Mouse (Mus musculus): ENCODE measurements around the gene Lrrc4. TPM values are rescaled to one million over a fixed set of nuclear protein-coding genes. Genes with fewer than 3 reads are reported as not detected.

Gene Lrrc4
- total and polyA plus RNA-seq, 2 experiments = 0.10 TPM; not detected in 1

- TF ChIP-seq POLR2A (IDR thresholded peaks at IDR 0.05; ENCODE audit: extremely low read depth, insufficient read depth, low read length) = no peak
- TF ChIP-seq CTCF (IDR thresholded peaks at IDR 0.05; ENCODE audit: low read depth, low read length) = no peak
- H3K79me2 ChIP-seq (ENCODE audit: control insufficient read depth, insufficient read depth, low read length) = no peaks in the 10 kb centered on the region
- H3K4me1 ChIP-seq (ENCODE audit: control insufficient read depth, insufficient read depth, low read length) = no peaks in the 10 kb centered on the region
- H3K4me3 ChIP-seq (ENCODE audit: insufficient read depth, low read depth, low read length) = no peak overlapping the region
- no peak overlapping the region for H3K27ac ChIP-seq (replicated peaks; ENCODE audit: insufficient read depth, low read depth, low read length)
- H3K36me3 ChIP-seq (ENCODE audit: control insufficient read depth, insufficient read depth, low read length) = no peaks in the 10 kb centered on the region
- H3K27me3 ChIP-seq (ENCODE audit: control insufficient read depth, insufficient read depth, low read length) = no peaks in the 10 kb centered on the region
- WGBS = 97% methylated on average over 3 of the region's 3 CpGs
- H3K9ac ChIP-seq (ENCODE audit: low read depth, low read length) = no peak overlapping the region
- no peak for DNase-seq (ENCODE audit: extremely low read depth, low read depth, low spot score)
Observed at GRCm38 (mm10) chr6:28866206-28866605, 34.7 kb upstream of the Lrrc4 start.

GRCm38 (mm10) chr6:28865112-28865511 is 33.6 kb upstream of the Lrrc4 start:
- TF ChIP-seq CTCF (IDR thresholded peaks at IDR 0.05; ENCODE audit: low read depth, low read length) (no peak), POLR2A (IDR thresholded peaks at IDR 0.05; ENCODE audit: extremely low read depth, insufficient read depth, low read length) (no peak)
- Histone ChIP-seq H3K4me1 (ENCODE audit: control insufficient read depth, insufficient read depth, low read length) (no peaks in the 10 kb centered on the region), H3K36me3 (ENCODE audit: control insufficient read depth, insufficient read depth, low read length) (no peaks in the 10 kb centered on the region), H3K79me2 (ENCODE audit: control insufficient read depth, insufficient read depth, low read length) (no peaks in the 10 kb centered on the region), H3K27ac (replicated peaks; ENCODE audit: insufficient read depth, low read depth, low read length) (no peak overlapping the region), H3K9ac (ENCODE audit: low read depth, low read length) (no peak overlapping the region), H3K27me3 (ENCODE audit: control insufficient read depth, insufficient read depth, low read length) (no peaks in the 10 kb centered on the region), H3K4me3 (ENCODE audit: insufficient read depth, low read depth, low read length) (no peak overlapping the region)
- no peak for DNase-seq (ENCODE audit: extremely low read depth, low read depth, low spot score)
- 96% methylated on average over 10 of the region's 10 CpGs for WGBS

- Histone ChIP-seq H3K4me1 (ENCODE audit: control insufficient read depth, insufficient read depth, low read length) (no peaks in the 10 kb centered on the region), H3K79me2 (ENCODE audit: control insufficient read depth, insufficient read depth, low read length) (no peaks in the 10 kb centered on the region), H3K9ac (ENCODE audit: low read depth, low read length) (no peak overlapping the region), H3K4me3 (ENCODE audit: insufficient read depth, low read depth, low read length) (no peak overlapping the region), H3K27me3 (ENCODE audit: control insufficient read depth, insufficient read depth, low read length) (no peaks in the 10 kb centered on the region), H3K27ac (replicated peaks; ENCODE audit: insufficient read depth, low read depth, low read length) (no peak overlapping the region), H3K36me3 (ENCODE audit: control insufficient read depth, insufficient read depth, low read length) (no peaks in the 10 kb centered on the region)
- DNase-seq (ENCODE audit: extremely low read depth, low read depth, low spot score) = peak; percentile 20
- WGBS = 42% methylated on average over 5 of the region's 5 CpGs
- no peak for TF ChIP-seq POLR2A (IDR thresholded peaks at IDR 0.05; ENCODE audit: extremely low read depth, insufficient read depth, low read length)
- no peak for TF ChIP-seq CTCF (IDR thresholded peaks at IDR 0.05; ENCODE audit: low read depth, low read length)
Observed at GRCm38 (mm10) chr6:28864684-28865083, 33.1 kb upstream of the Lrrc4 start.

- no peak overlapping the region for H3K27ac ChIP-seq (replicated peaks; ENCODE audit: insufficient read depth, low read depth, low read length)
- no peak overlapping the region for H3K4me3 ChIP-seq (ENCODE audit: insufficient read depth, low read depth, low read length)
- DNase-seq (ENCODE audit: extremely low read depth, low read depth, low spot score) = no peak
- TF ChIP-seq POLR2A (IDR thresholded peaks at IDR 0.05; ENCODE audit: extremely low read depth, insufficient read depth, low read length) (no peak), CTCF (IDR thresholded peaks at IDR 0.05; ENCODE audit: low read depth, low read length) (no peak)
- no peaks in the 10 kb centered on the region for H3K36me3 ChIP-seq (ENCODE audit: control insufficient read depth, insufficient read depth, low read length)
- no peaks in the 10 kb centered on the region for H3K79me2 ChIP-seq (ENCODE audit: control insufficient read depth, insufficient read depth, low read length)
- H3K27me3 ChIP-seq (ENCODE audit: control insufficient read depth, insufficient read depth, low read length) = no peaks in the 10 kb centered on the region
- no peak overlapping the region for H3K9ac ChIP-seq (ENCODE audit: low read depth, low read length)
- no peaks in the 10 kb centered on the region for H3K4me1 ChIP-seq (ENCODE audit: control insufficient read depth, insufficient read depth, low read length)
- 90% methylated on average over 8 of the region's 8 CpGs for WGBS
Observed at GRCm38 (mm10) chr6:28862304-28862703, 30.8 kb upstream of the Lrrc4 start.

DNA sequence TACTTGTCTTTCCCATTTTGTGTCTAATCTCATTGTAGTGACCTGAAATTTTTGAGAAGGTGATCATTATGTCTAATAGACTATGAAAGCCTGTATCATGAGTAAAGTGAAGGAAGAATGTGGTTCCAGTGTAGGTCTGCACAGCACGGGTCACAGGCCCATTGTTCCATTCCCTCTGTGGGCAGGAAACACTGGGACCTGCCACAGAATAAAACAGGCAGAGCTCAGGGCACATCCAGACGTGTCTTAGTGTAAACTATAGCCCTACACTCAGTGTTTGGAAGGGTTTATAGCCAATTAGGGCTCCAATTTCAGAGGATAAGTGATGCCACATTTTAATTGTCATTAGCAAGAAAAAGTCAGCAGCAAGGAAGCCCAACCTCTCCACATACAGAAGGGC is 29.4 kb upstream of the Lrrc4 start:
- Histone ChIP-seq H3K27ac (replicated peaks; ENCODE audit: insufficient read depth, low read depth, low read length) (no peak overlapping the region), H3K36me3 (ENCODE audit: control insufficient read depth, insufficient read depth, low read length) (no peaks in the 10 kb centered on the region), H3K4me3 (ENCODE audit: insufficient read depth, low read depth, low read length) (no peak overlapping the region), H3K4me1 (ENCODE audit: control insufficient read depth, insufficient read depth, low read length) (no peaks in the 10 kb centered on the region), H3K27me3 (ENCODE audit: control insufficient read depth, insufficient read depth, low read length) (no peaks in the 10 kb centered on the region), H3K9ac (ENCODE audit: low read depth, low read length) (no peak overlapping the region), H3K79me2 (ENCODE audit: control insufficient read depth, insufficient read depth, low read length) (no peaks in the 10 kb centered on the region; the same call in 1 of the 2 replicates)
- TF ChIP-seq POLR2A (IDR thresholded peaks at IDR 0.05; ENCODE audit: extremely low read depth, insufficient read depth, low read length) = no peak
- no peak for TF ChIP-seq CTCF (IDR thresholded peaks at IDR 0.05; ENCODE audit: low read depth, low read length)
- WGBS = 80% methylated on average over 2 of the region's 2 CpGs
- no peak for DNase-seq (ENCODE audit: extremely low read depth, low read depth, low spot score)

DNA sequence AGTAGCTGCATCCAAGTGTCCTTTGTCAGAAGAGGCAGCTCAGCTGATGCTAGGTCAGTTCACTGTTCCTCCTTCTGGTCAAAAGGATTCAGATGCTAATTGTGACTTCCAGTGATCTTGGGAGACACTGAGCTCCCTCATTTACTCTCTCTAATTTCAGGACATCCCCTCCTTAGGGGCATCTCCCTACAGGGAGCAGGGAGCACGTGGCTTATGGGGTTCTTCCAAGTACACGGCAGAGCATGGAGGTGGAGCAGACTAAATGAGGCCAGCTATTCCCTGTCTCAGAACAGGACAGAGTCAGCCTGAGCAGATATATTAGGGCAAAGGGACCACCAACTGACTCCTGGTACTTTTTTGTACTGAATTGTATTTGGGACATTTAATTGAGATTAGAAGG is 28.9 kb upstream of the Lrrc4 start:
- H3K4me3 ChIP-seq (ENCODE audit: insufficient read depth, low read depth, low read length) = no peak overlapping the region
- H3K36me3 ChIP-seq (ENCODE audit: control insufficient read depth, insufficient read depth, low read length) = no peaks in the 10 kb centered on the region
- H3K4me1 ChIP-seq (ENCODE audit: control insufficient read depth, insufficient read depth, low read length) = no peaks in the 10 kb centered on the region
- 81% methylated on average over 2 of the region's 2 CpGs for WGBS
- no peak overlapping the region for H3K9ac ChIP-seq (ENCODE audit: low read depth, low read length)
- no peak overlapping the region for H3K27ac ChIP-seq (replicated peaks; ENCODE audit: insufficient read depth, low read depth, low read length)
- no peaks in the 10 kb centered on the region for H3K27me3 ChIP-seq (ENCODE audit: control insufficient read depth, insufficient read depth, low read length)
- TF ChIP-seq POLR2A (IDR thresholded peaks at IDR 0.05; ENCODE audit: extremely low read depth, insufficient read depth, low read length) (no peak), CTCF (IDR thresholded peaks at IDR 0.05; ENCODE audit: low read depth, low read length) (no peak)
- no peaks in the 10 kb centered on the region; the same call in 1 of the 2 replicates for H3K79me2 ChIP-seq (ENCODE audit: control insufficient read depth, insufficient read depth, low read length)
- no peak for DNase-seq (ENCODE audit: extremely low read depth, low read depth, low spot score)

Measured in liver, adult 2 months (tissue).